Mouse (Mus musculus) liver, embryonic 11.5 days (tissue): ENCODE data around the gene Ryr2. TPM values are rescaled to one million over a fixed set of nuclear protein-coding genes. Genes with fewer than 3 reads are reported as not detected.
A peak's percentile ranks its signal among the peaks of the same experiment; 100 is the strongest.

ENCODE experiments used
- ATAC-seq: fragments of 200-750 bp; cut with Nextera tagmentation; replicated peaks from 2 replicates; pipeline ENCODE4 v1.8.0; 2017; ENCODE audit warnings: moderate number of reproducible peaks, mild to moderate bottlenecking, moderate TSS enrichment, moderate library complexity; ENCODE audit not compliant: low FRiP score
- DNase-seq: peaks from one replicate; pipeline ENCODE4 v3.0.0-alpha.2; 2017; ENCODE audit warnings: low spot score
- H3K27ac ChIP-seq: fragments of 300-500 bp; sonication (generic); 2 replicates; pipeline ENCODE4 v1.5.1; 2014; ENCODE audit warnings: mild to moderate bottlenecking, low read depth, low read length, control low read depth
- H3K27me3 ChIP-seq: fragments of 300-500 bp; sonication (generic); replicated peaks from 2 replicates; pipeline ENCODE4 v1.6.1; 2014; ENCODE audit warnings: low read length, mixed read lengths; ENCODE audit not compliant: control insufficient read depth, insufficient read depth
- H3K36me3 ChIP-seq: fragments of 300-500 bp; sonication (generic); 2 replicates; pipeline ENCODE4 v1.6.1; 2014; ENCODE audit warnings: mild to moderate bottlenecking, low read length, moderate library complexity, mixed read lengths; ENCODE audit not compliant: control insufficient read depth, insufficient read depth
- H3K4me1 ChIP-seq: fragments of 300-500 bp; sonication (generic); replicated peaks from 2 replicates; pipeline ENCODE4 v1.6.1; 2014; ENCODE audit warnings: low read length, mixed read lengths; ENCODE audit not compliant: control insufficient read depth, insufficient read depth
- H3K4me2 ChIP-seq: fragments of 300-500 bp; sonication (generic); 2 replicates; pipeline ENCODE4 v1.6.1; 2014; ENCODE audit warnings: mild to moderate bottlenecking, control low read depth, moderate library complexity
- H3K4me3 ChIP-seq: fragments of 300-500 bp; sonication (generic); 2 replicates; pipeline ENCODE4 v1.5.1; 2014; ENCODE audit warnings: low read depth, low read length, control low read depth
- H3K9ac ChIP-seq: fragments of 300-500 bp; sonication (generic); 2 replicates; pipeline ENCODE4 v1.6.1; 2014; ENCODE audit warnings: low read depth, low read length, control low read depth
- H3K9me3 ChIP-seq: fragments of 300-500 bp; sonication (generic); 2 replicates; pipeline ENCODE4 v1.6.1; 2016; ENCODE audit warnings: low read length, inconsistent platforms, mixed read lengths; ENCODE audit not compliant: control insufficient read depth
- WGBS: fragments of 180-500 bp; shearing (Covaris S2); extraction: QIAGEN DNeasy Blood & Tissue Kit; methylation state at CpG from one replicate; pipeline ENCODE4 v1.1.7; 2014; 5-methylcytosine and 5-hydroxymethylcytosine counted together
- polyA plus RNA-seq: library from polyadenylated mRNA; unstranded; fragments of >200 nt; fragmentation: Nextera tagmentation; extraction: Ambion mirVana; gene quantifications from 2 replicates; pipeline ENCODE4 v1.2.1, GENCODE M21; 2014

The Ryr2 gene
- polyA plus RNA-seq, 1 experiment from 2014 or later, result 0.88 TPM

DNA sequence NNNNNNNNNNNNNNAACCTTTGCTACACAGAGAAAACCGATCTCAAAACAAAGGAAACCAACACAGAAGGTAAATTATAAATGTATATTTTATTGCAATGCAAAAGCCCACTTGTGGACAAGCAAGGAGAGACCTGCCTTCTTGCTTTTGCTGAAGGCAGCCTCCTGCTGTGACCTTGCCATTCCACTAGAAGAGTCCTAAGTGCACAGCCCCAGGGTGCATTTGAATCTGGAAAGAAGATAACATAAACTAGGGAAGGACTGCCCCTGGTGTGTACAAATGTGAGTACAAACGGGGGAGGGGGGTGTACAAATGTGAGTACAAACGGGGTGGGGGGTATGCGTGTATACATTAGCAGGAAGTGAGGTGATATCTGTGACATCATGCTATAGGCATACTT lies 43.2 kb downstream of the Ryr2 start:
- H3K27me3 ChIP-seq, result no peaks in the 10 kb centered on the region
- no peaks in the 10 kb centered on the region for H3K9me3 ChIP-seq
- ATAC-seq (no peak), DNase-seq (no peak)
- H3K4me2 ChIP-seq, result no peak overlapping the region
- no peak overlapping the region for H3K27ac ChIP-seq
- no peaks in the 10 kb centered on the region for H3K36me3 ChIP-seq
- 68% methylated on average over 4 of the region's 4 CpGs for WGBS
- no peaks in the 10 kb centered on the region for H3K4me1 ChIP-seq
- H3K9ac ChIP-seq, result no peak overlapping the region
- H3K4me3 ChIP-seq, result no peak overlapping the region

DNA sequence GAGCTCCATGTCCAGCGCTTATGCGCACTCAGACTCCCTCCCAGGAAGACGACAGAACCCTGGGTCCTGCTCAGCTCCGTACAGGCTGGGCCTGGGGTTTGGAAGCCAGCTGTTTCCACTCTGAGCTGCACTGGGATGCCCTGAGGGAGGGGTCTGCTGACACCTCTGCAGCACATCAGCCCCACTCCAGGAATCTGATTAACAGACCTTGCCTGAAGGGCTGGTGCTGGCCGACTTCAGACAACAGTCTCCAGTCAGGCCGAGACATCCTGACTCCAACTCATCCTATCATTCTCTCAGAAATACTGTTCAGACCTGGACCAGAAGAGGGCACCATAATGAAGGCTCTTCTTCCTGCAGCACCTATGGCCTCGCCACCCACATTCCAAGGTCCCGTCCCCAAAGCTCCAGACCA lies 49.4 kb downstream of the Ryr2 start:
- H3K27me3 ChIP-seq, result no peaks in the 10 kb centered on the region
- 57% methylated on average over 8 of the region's 8 CpGs for whole genome bisulfite sequencing
- peak; percentile 51; the same call in 1 of the 2 replicates for ATAC-seq

DNA sequence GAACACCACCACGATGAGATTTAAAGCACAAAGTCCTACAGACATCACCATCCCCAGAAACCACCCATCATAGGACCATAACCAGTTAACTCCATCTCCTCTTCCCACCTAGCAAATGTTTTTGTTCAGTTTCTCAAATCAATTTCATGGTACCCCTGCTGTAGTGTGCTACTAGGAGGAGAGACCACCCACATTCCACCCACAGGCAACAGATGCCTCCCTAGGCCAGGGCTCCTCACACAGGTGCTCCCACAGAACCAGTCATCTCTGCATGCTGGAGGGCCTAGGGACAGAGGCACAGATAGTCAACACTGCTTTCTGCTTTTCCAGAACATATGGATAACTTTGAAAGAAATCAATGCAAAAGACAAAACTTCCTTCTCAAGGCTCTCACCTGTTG lies 50.8 kb downstream of the Ryr2 start:
- H3K27ac ChIP-seq, result no peak overlapping the region
- H3K9me3 ChIP-seq, result no peaks in the 10 kb centered on the region
- ATAC-seq (no peak), DNase-seq (no peak)
- H3K4me1 ChIP-seq, result no peaks in the 10 kb centered on the region
- no peak overlapping the region for H3K4me2 ChIP-seq
- H3K36me3 ChIP-seq, result no peaks in the 10 kb centered on the region
- no peak overlapping the region for H3K4me3 ChIP-seq
- H3K9ac ChIP-seq, result no peak overlapping the region
- no peaks in the 10 kb centered on the region for H3K27me3 ChIP-seq
- WGBS, result 81% methylated on average over 1 of the region's 1 CpGs

More for the DNA sequence above, 49.4 kb downstream of the Ryr2 start:
- no peak overlapping the region for H3K9ac ChIP-seq
- H3K4me1 ChIP-seq, result no peaks in the 10 kb centered on the region
- no peaks in the 10 kb centered on the region for H3K36me3 ChIP-seq
- H3K4me3 ChIP-seq, result no peak overlapping the region
- no peaks in the 10 kb centered on the region for H3K9me3 ChIP-seq
- no peak overlapping the region for H3K4me2 ChIP-seq
- no peak for DNase-seq
- H3K27ac ChIP-seq, result no peak overlapping the region

DNA sequence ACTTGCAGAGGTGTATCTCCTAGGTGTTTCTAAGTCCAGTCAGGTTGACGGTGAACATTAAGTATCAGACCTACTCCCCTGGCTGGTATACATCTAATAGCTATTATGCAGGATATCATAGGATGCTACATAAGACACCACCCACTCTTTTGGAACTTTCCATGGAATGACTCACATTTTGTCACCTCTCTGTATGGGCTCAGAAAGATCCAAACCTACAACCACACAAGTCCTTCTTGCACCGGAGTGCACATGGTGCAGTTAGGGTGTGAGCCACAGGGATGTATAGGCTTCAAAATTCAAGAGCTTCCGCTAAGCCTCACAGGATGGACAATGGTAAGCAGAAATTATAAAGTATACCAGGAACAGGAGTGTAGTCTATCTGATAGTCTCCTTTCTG lies 52.8 kb downstream of the Ryr2 start:
- no peak overlapping the region for H3K9ac ChIP-seq
- WGBS, result 90% methylated on average over 3 of the region's 3 CpGs

DNA sequence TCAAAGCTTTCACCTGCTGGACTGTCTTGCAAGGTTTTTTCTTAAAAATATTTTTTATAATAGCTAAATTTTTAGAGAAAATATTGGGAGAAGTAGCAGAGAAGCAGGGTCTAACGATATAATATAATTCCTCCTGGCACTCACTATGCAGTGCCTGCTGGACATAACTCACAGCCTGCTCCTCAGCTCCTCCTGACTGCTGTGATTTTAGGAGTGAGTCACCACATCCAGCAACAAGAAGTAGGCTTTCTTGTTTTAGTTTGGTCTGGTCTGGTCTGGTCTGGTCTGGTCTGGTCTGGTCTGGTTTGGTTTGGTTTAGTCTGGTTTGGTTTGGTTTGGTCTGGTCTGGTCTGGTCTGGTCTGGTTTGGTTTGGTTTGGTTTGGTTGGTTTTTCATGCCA lies 55.9 kb downstream of the Ryr2 start:
- 79% methylated on average over 1 of the region's 1 CpGs for WGBS

More for the DNA sequence above, 52.8 kb downstream of the Ryr2 start:
- no peaks in the 10 kb centered on the region for H3K27me3 ChIP-seq
- H3K9me3 ChIP-seq, result no peaks in the 10 kb centered on the region
- no peaks in the 10 kb centered on the region for H3K36me3 ChIP-seq
- no peak overlapping the region for H3K4me2 ChIP-seq
- H3K4me1 ChIP-seq, result no peaks in the 10 kb centered on the region
- H3K27ac ChIP-seq, result no peak overlapping the region
- H3K4me3 ChIP-seq, result no peak overlapping the region
- no peak for DNase-seq
- ATAC-seq, result no peak

DNA sequence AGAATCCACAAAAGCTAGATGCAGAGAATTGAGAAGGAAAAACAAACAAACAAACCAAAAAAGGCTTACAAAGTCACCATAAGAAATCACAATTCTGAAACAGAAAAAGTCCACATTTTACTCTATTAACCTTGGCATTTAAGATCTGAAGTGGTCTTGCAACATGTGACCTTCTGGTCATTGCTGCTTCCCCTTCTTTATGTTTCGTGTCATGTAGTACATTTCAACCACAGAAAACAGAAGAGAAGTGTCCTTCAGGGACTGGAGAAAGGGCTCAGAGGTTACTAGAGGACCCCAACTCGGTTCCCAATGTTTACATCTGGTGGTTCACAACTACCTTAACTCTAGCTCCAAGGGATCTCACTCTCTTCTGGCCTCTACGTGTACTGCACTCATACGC lies 59.7 kb downstream of the Ryr2 start:
- no peaks in the 10 kb centered on the region for H3K27me3 ChIP-seq
- no peaks in the 10 kb centered on the region for H3K9me3 ChIP-seq

More for the DNA sequence above, 55.9 kb downstream of the Ryr2 start:
- no peak overlapping the region for H3K27ac ChIP-seq
- H3K27me3 ChIP-seq, result no peaks in the 10 kb centered on the region
- no peaks in the 10 kb centered on the region for H3K36me3 ChIP-seq
- no peak overlapping the region for H3K4me3 ChIP-seq
- no peak overlapping the region for H3K9ac ChIP-seq
- H3K9me3 ChIP-seq, result no peaks in the 10 kb centered on the region
- H3K4me2 ChIP-seq, result no peak overlapping the region
- H3K4me1 ChIP-seq, result no peaks in the 10 kb centered on the region
- ATAC-seq, result no peak
- no peak for DNase-seq

GRCm38 (mm10) chr13:12044751-12045150 lies 62.0 kb downstream of the Ryr2 start:
- H3K9me3 ChIP-seq, result no peaks in the 10 kb centered on the region
- no peak overlapping the region for H3K9ac ChIP-seq
- DNase-seq, result no peak
- no peaks in the 10 kb centered on the region for H3K27me3 ChIP-seq
- H3K36me3 ChIP-seq, result no peaks in the 10 kb centered on the region
- WGBS, result 78% methylated on average over 2 of the region's 2 CpGs
- ATAC-seq, result no peak
- no peak overlapping the region for H3K4me3 ChIP-seq
- H3K27ac ChIP-seq, result no peak overlapping the region
- no peak overlapping the region for H3K4me2 ChIP-seq
- no peaks in the 10 kb centered on the region for H3K4me1 ChIP-seq

More for the DNA sequence above, 59.7 kb downstream of the Ryr2 start:
- Histone ChIP-seq H3K4me1 (no peaks in the 10 kb centered on the region), H3K4me3 (no peak overlapping the region), H3K27ac (no peak overlapping the region), H3K9ac (no peak overlapping the region), H3K4me2 (no peak overlapping the region), H3K36me3 (no peaks in the 10 kb centered on the region)
- DNase-seq, result no peak
- no peak for ATAC-seq
- WGBS, result 72% methylated on average over 4 of the region's 4 CpGs

GRCm38 (mm10) chr13:12042891-12043491 lies 63.8 kb downstream of the Ryr2 start:
- H3K27ac ChIP-seq, result no peak overlapping the region
- WGBS, result 75% methylated on average over 8 of the region's 8 CpGs

GRCm38 (mm10) chr13:12039967-12040366 lies 66.8 kb downstream of the Ryr2 start:
- H3K9me3 ChIP-seq, result no peaks in the 10 kb centered on the region
- 65% methylated on average over 3 of the region's 3 CpGs for WGBS
- ATAC-seq (no peak), DNase-seq (no peak)
- H3K4me3 ChIP-seq, result no peak overlapping the region
- no peaks in the 10 kb centered on the region for H3K36me3 ChIP-seq
- H3K9ac ChIP-seq, result no peak overlapping the region
- no peak overlapping the region for H3K27ac ChIP-seq
- no peaks in the 10 kb centered on the region for H3K27me3 ChIP-seq
- no peak overlapping the region for H3K4me2 ChIP-seq
- no peaks in the 10 kb centered on the region for H3K4me1 ChIP-seq

More at GRCm38 (mm10) chr13:12042891-12043491, 63.8 kb downstream of the Ryr2 start:
- H3K36me3 ChIP-seq, result no peaks in the 10 kb centered on the region
- no peak overlapping the region for H3K4me3 ChIP-seq
- H3K27me3 ChIP-seq, result no peaks in the 10 kb centered on the region
- no peak for ATAC-seq
- H3K9me3 ChIP-seq, result no peaks in the 10 kb centered on the region
- no peak overlapping the region for H3K9ac ChIP-seq
- H3K4me1 ChIP-seq, result no peaks in the 10 kb centered on the region
- no peak overlapping the region for H3K4me2 ChIP-seq
- DNase-seq, result no peak
